Mouse (Mus musculus) CH12.LX (cell line): ENCODE measurements around the gene Lhfp. TPM values are rescaled to one million over a fixed set of nuclear protein-coding genes. Genes with fewer than 3 reads are reported as not detected.

Experiments
- DNase-seq: peaks from one replicate; pipeline ENCODE4 v3.0.0-alpha.2; 2013; ENCODE audit errors: extremely low read depth
- H3K27ac ChIP-seq: 2 replicates; pipeline ENCODE4 v1.5.1; 2012; ENCODE audit warnings: low read depth, mild to moderate bottlenecking, control low read depth, moderate library complexity; ENCODE audit not compliant: insufficient read depth
- H3K27me3 ChIP-seq: replicated peaks from 2 replicates; pipeline ENCODE3; 2012; ENCODE audit warnings: inconsistent platforms
- H3K36me3 ChIP-seq, 2 experiments: replicated peaks in 1 of 2; 2 replicates each; pipeline versions ENCODE3 to v1.6.1; 2012; ENCODE audit warnings: inconsistent platforms in 1 of 2, low read length in 1 of 2, mild to moderate bottlenecking in 1 of 2, mixed read lengths in 1 of 2, moderate library complexity in 1 of 2; ENCODE audit not compliant: control insufficient read depth in 1 of 2, insufficient read depth in 1 of 2
- H3K4me1 ChIP-seq, 2 experiments: 2 replicates each; pipeline ENCODE4 v1.6.1; 2012; ENCODE audit warnings: inconsistent platforms in 1 of 2, moderate library complexity in 1 of 2; ENCODE audit not compliant: insufficient read depth in 2 of 2, control insufficient read depth in 1 of 2
- H3K4me2 ChIP-seq: 2 replicates; pipeline ENCODE4 v1.6.1; 2012; ENCODE audit warnings: low read depth, mild to moderate bottlenecking, control low read depth; ENCODE audit not compliant: poor library complexity, insufficient read depth, severe bottlenecking
- H3K4me3 ChIP-seq, 3 experiments: fragments of 150-350 bp in 1 of 3; sonication (generic) in 1 of 3; replicated peaks in 1 of 3; 2 replicates each; pipeline versions ENCODE3 to v1.5.1; 2011 to 2012; ENCODE audit warnings: low read depth in 2 of 3, low read length in 2 of 3, mild to moderate bottlenecking in 2 of 3, moderate library complexity in 2 of 3, control low read depth in 1 of 3, improper control_type of control experiment in 1 of 3, inconsistent platforms in 1 of 3, mixed read lengths in 1 of 3; ENCODE audit not compliant: poor library complexity in 1 of 3
- H3K79me2 ChIP-seq: replicated peaks from 2 replicates; pipeline ENCODE4 v1.6.1; 2012; ENCODE audit warnings: mild to moderate bottlenecking, moderate library complexity; ENCODE audit not compliant: control insufficient read depth, poor library complexity, insufficient read depth, severe bottlenecking; ENCODE audit errors: extremely low read depth
- H3K9ac ChIP-seq: 2 replicates; pipeline ENCODE4 v1.6.1; 2012; ENCODE audit warnings: low read depth, mild to moderate bottlenecking, control low read depth, moderate library complexity; ENCODE audit not compliant: insufficient read depth
- H3K9me3 ChIP-seq: replicated peaks from 2 replicates; pipeline ENCODE3; 2012; ENCODE audit warnings: low read length, inconsistent platforms, mixed read lengths
- CHD2 ChIP-seq: IDR thresholded peaks from 2 replicates; pipeline ENCODE4 v1.6.1; 2011; ENCODE audit warnings: low read length, improper control_type of control experiment
- E2F4 ChIP-seq: IDR thresholded peaks from 2 replicates; pipeline ENCODE4 v1.6.1; 2011; ENCODE audit warnings: low read depth, low read length, improper control_type of control experiment; ENCODE audit not compliant: insufficient replicate concordance
- GABPA ChIP-seq: IDR thresholded peaks from 2 replicates; pipeline ENCODE4 v1.6.1; 2012; ENCODE audit warnings: low read depth, low read length, improper control_type of control experiment, inconsistent platforms; ENCODE audit not compliant: insufficient replicate concordance
- HCFC1 ChIP-seq: IDR thresholded peaks from 2 replicates; pipeline ENCODE4 v1.6.1; 2012; ENCODE audit warnings: low read depth, mild to moderate bottlenecking, inconsistent platforms, low read length, improper control_type of control experiment
- JUN ChIP-seq: IDR thresholded peaks from 2 replicates; pipeline ENCODE4 v1.6.1; 2011; ENCODE audit warnings: low read depth, mild to moderate bottlenecking, low read length, improper control_type of control experiment, moderate library complexity; ENCODE audit not compliant: insufficient read depth
- JUND ChIP-seq: conservative IDR thresholded peaks from 2 replicates; pipeline ENCODE4 v1.6.1; 2011; ENCODE audit warnings: low read depth, low read length, improper control_type of control experiment
- MAX ChIP-seq: IDR thresholded peaks from 2 replicates; pipeline ENCODE4 v1.6.1; 2011; ENCODE audit warnings: low read length, improper control_type of control experiment
- MEF2A ChIP-seq: IDR thresholded peaks from 2 replicates; pipeline ENCODE4 v1.6.1; 2014; ENCODE audit warnings: low read depth, mild to moderate bottlenecking, inconsistent platforms, low read length, improper control_type of control experiment, borderline replicate concordance
- MYC ChIP-seq: IDR thresholded peaks from 2 replicates; pipeline ENCODE4 v1.6.1; 2011; ENCODE audit warnings: low read depth, mild to moderate bottlenecking, improper control_type of control experiment, low read length
- NRF1 ChIP-seq: IDR thresholded peaks from 2 replicates; pipeline ENCODE4 v1.6.1; 2014; ENCODE audit warnings: low read depth, mild to moderate bottlenecking, inconsistent platforms, low read length, improper control_type of control experiment, moderate library complexity
- PAX5 ChIP-seq: IDR thresholded peaks from 2 replicates; pipeline ENCODE4 v1.6.1; 2012; ENCODE audit warnings: low read length, inconsistent platforms, mixed read lengths
- POLR2A ChIP-seq: IDR thresholded peaks from 2 replicates; pipeline ENCODE4 v1.6.1; 2011; ENCODE audit warnings: low read depth, mild to moderate bottlenecking, improper control_type of control experiment, low read length
- POLR2AphosphoS2 ChIP-seq: IDR thresholded peaks from 2 replicates; pipeline ENCODE4 v1.6.1; 2011; ENCODE audit warnings: low read depth, low read length, improper control_type of control experiment
- TBP ChIP-seq: conservative IDR thresholded peaks from 2 replicates; pipeline ENCODE4 v1.6.1; 2011; ENCODE audit warnings: low read depth, low read length, improper control_type of control experiment
- TCF12 ChIP-seq: IDR thresholded peaks from 2 replicates; pipeline ENCODE4 v1.6.1; 2014; ENCODE audit warnings: low read depth, mild to moderate bottlenecking, inconsistent platforms, low read length, improper control_type of control experiment
- USF1 ChIP-seq: IDR thresholded peaks from 2 replicates; pipeline ENCODE4 v1.6.1; 2014; ENCODE audit warnings: low read depth, mild to moderate bottlenecking, inconsistent platforms, low read length, improper control_type of control experiment
- USF2 ChIP-seq: conservative IDR thresholded peaks from 2 replicates; pipeline ENCODE4 v1.6.1; 2011; ENCODE audit warnings: low read depth, low read length, improper control_type of control experiment
- ZC3H11A ChIP-seq: IDR thresholded peaks from 2 replicates; pipeline ENCODE4 v1.6.1; 2012; ENCODE audit warnings: low read depth, mild to moderate bottlenecking, inconsistent platforms, low read length, improper control_type of control experiment
- ZKSCAN1 ChIP-seq: IDR thresholded peaks from 2 replicates; pipeline ENCODE4 v1.6.1; 2012; ENCODE audit warnings: low read depth, inconsistent platforms, low read length, improper control_type of control experiment, borderline replicate concordance
- ZNF384 ChIP-seq: IDR thresholded peaks from 2 replicates; pipeline ENCODE4 v1.6.1; 2012; ENCODE audit warnings: low read depth, low read length, improper control_type of control experiment, inconsistent platforms
- dilution Hi-C: fragments of 300-500 bp; cut with MboI; formaldehyde crosslinking; loops from 2 replicates; pipeline ENCODE4 v1.14.3; 2020; ENCODE audit warnings: low sequenced_read_pairs; ENCODE audit not compliant: extremely low pct_unique_long_range_greater_than_20kb, extremely low pct_ligation_motif_present
- in situ Hi-C: fragments of 300-500 bp; cut with MboI; formaldehyde crosslinking; loops from 3 replicates; pipeline ENCODE4 v1.14.3; 2019; ENCODE audit warnings: low sequenced_read_pairs, low pct_ligation_motif_present, low pct_unique_long_range_greater_than_20kb, mixed read lengths
- polyA plus RNA-seq: library from polyadenylated mRNA; unstranded; fragments of >175 nt; gene quantifications from 2 replicates; pipeline ENCODE4 v1.2.1, GENCODE M21; 2012; ENCODE audit warnings: low read depth; ENCODE audit not compliant: insufficient read length
- total RNA-seq, 2 experiments: library from RNA; depleted of rRNA; stranded (reverse); fragments of 300-350 nt in 1 of 2; fragments of >200 nt in 1 of 2; gene quantifications; 2 replicates each; pipeline ENCODE4 v1.2.3; 2012 to 2014

Lhfp gene
- total and polyA plus RNA-seq, 3 experiments = not detected

DNA sequence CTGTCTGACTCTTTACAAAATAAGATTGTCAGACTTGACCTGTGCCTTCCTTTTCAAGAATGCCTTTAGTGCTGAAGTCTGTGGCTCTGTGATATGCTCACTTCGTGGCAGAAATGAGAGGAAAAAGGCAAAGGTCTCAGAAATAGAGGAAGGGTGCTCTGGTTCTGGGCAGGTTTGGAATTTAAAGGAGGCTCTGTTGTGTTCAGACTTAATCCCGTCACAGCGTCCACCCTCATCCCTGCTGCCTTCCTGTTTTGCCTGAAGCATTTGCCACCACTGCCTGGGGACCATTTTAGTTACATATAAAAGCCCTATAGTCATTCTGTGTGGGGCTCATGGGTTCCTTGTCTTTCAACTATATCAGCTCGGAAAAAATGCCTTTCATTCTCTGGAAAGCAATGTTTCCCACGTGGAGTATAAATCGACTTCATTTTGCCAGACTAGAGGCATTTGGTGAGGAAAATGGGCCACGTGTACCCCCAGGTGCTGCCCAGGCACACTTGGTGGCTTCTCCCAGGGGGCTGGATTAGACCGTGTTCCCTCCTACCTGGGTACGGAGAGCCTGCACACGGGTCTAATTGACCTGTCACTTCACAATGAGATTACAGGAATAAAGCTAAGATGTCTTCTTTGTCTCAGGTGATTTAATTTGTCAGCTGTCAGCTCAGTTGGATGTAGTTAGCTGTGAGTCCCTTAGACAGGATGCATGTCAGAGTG is 207.0 kb downstream of the Lhfp start:
- no peak overlapping the region for H3K27ac ChIP-seq
- H3K4me2 ChIP-seq = no peak overlapping the region
- H3K4me1 ChIP-seq = no peaks in the 10 kb centered on the region
- dilution Hi-C loops = no loop called here
- H3K27me3 ChIP-seq = no peaks in the 10 kb centered on the region
- no peak overlapping the region for H3K9ac ChIP-seq
- no peaks in the 10 kb centered on the region for H3K36me3 ChIP-seq
- no peak overlapping the region for H3K4me3 ChIP-seq
- no peak for DNase-seq
- TF ChIP-seq E2F4 (no peak), USF1 (no peak)
- no peaks in the 10 kb centered on the region for H3K9me3 ChIP-seq
- in situ Hi-C loops = no loop called here
- no peaks in the 10 kb centered on the region for H3K79me2 ChIP-seq

DNA sequence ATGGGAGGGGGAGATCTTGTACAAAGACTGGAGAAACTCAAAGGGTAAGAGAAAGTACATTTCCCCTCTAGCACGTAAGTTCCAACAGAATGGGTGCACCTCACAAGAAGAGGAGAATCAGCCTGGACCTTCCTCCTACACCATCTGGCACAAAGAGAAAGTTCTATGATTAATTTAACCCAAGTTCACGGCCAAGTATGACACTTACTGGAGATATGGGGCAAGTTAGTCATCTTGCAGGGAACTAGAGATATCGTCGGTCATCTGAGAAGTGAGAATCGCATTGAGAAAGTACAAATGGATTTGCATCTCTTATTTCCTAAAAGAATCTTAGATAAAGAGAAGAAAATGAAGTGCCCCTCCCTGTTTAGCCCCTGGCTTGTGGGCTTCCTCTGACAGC is 211.2 kb downstream of the Lhfp start:
- DNase-seq = no peak
- no peaks in the 10 kb centered on the region for H3K36me3 ChIP-seq
- H3K27ac ChIP-seq = no peak overlapping the region
- H3K4me2 ChIP-seq = peak overlapping the region; percentile 19
- no peak overlapping the region for H3K4me3 ChIP-seq
- no peaks in the 10 kb centered on the region for H3K79me2 ChIP-seq
- no peaks in the 10 kb centered on the region for H3K9me3 ChIP-seq
- H3K27me3 ChIP-seq = no peaks in the 10 kb centered on the region
- in situ Hi-C loops = loop anchor here (10.0 kb wide), 1 partner anchor 218 kb away; no protein-coding TSS in a partner anchor
- peaks cover 0 to 9% of the 10 kb centered on the region in 2 experiments; a peak in 2 of 4 replicates for H3K4me1 ChIP-seq
- H3K9ac ChIP-seq = no peak overlapping the region
- dilution Hi-C loops = no loop called here
- TF ChIP-seq NRF1 = no peak
- TF ChIP-seq MEF2A = no peak
- no peak for TF ChIP-seq MAX
- TF ChIP-seq JUND = no peak
- no peak for TF ChIP-seq JUN
- TF ChIP-seq PAX5 = no peak
- TF ChIP-seq MYC = no peak
- no peak for TF ChIP-seq TCF12
- no peak for TF ChIP-seq POLR2AphosphoS2
- no peak for TF ChIP-seq ZC3H11A
- no peak for TF ChIP-seq ZKSCAN1
- TF ChIP-seq HCFC1 = no peak
- TF ChIP-seq POLR2A = no peak
- no peak for TF ChIP-seq GABPA
- no peak for TF ChIP-seq ZNF384
- no peak for TF ChIP-seq TBP
- no peak for TF ChIP-seq CHD2
- no peak for TF ChIP-seq USF2
